Mouse (Mus musculus): ENCODE results near the gene Col1a1. TPM values are rescaled to one million over a fixed set of nuclear protein-coding genes. Genes with fewer than 3 reads are reported as not detected.
"Not testable (repeated sequence)": the region's sequence is repeated elsewhere in the genome, so short reads cannot be mapped to it uniquely, and the experiment has no call there.

Gene Col1a1
- polyA plus RNA-seq, 1 experiment from 2014 or later, result 37.8 TPM

DNA sequence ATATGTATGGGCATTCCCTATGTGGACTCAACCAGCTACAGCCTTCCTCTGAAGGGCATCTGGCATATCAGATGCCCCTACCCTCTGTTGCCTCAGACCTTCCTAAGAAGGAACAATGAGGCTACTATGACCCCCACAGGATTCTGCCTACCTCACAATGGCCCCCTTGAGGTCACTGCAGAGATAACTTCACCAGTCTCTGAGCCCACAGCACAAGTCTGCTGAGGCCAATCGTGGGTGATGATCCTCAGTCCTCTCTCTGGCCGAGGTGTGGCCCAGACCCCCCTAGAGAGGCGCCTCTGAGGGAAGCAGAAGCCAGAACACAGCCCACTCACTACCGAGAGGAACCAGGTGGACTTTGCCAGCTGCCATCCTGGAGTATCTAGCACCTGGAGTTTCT lies 31.4 kb downstream of the Col1a1 start, which contains the start of gene Hils1:
Hils1 (plus strand) TSS at position 175 of the 400 bp plus-strand sequence.
- no peak within 1 kb of the TSS for H3K4me2 ChIP-seq (ENCODE audit: low read depth, low read length)
- TF ChIP-seq CTCF (IDR thresholded peaks at IDR 0.05; ENCODE audit: low read depth) (peak; percentile 12; the same call in 1 of the 2 replicates), EP300 (IDR thresholded peaks at IDR 0.05; ENCODE audit: low read depth) (no peak)
- H3K27ac ChIP-seq (ENCODE audit: low read depth), result no peak within 1 kb of the TSS
- H3K9ac ChIP-seq (replicated peaks), result no peak within 1 kb of the TSS
- H3K4me1 ChIP-seq (ENCODE audit: insufficient read depth), result no peaks in the 10 kb centered on the region
- H3K36me3 ChIP-seq (replicated peaks; ENCODE audit: insufficient read depth, low read length), result no peaks in the 10 kb centered on the region
- H3K9me3 ChIP-seq (ENCODE audit: low read length), result no peaks in the 10 kb centered on the region
- DNase-seq (no peak), ATAC-seq (no peak)
- 0 out of 2 replicates have a peak, but pooled peaks cover 13% of the 10 kb centered on the region for H3K27me3 ChIP-seq (ENCODE audit: insufficient read depth, low read length)
- H3K4me3 ChIP-seq (ENCODE audit: low read depth, low read length), result no peak within 1 kb of the TSS
- 24% methylated on average over 4 of the region's 4 CpGs for WGBS (ENCODE audit: insufficient replicate concordance)

DNA sequence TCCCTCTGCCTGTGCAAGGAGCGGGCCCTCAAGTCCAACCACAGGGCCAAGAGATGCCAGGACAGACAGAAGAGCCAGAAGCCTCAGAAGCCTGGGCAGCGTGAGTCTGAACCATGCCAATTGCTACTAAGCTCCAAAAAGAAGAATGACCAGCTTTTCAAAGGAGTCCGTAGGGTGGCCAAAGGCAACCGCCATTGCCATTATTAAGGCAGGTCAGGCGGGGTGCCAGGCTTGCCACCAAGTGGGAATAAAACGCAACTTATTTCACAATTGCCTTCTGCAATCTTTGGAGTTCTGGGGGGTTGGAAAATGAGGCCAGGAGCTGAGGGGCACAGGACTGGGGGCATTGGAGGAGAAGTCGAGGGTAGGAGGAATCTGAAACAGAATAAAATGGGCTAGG lies 32.2 kb downstream of the Col1a1 start:
- no peak overlapping the region for H3K4me3 ChIP-seq (ENCODE audit: low read depth, low read length)
- ATAC-seq (no peak), DNase-seq (no peak)
- no peaks in the 10 kb centered on the region for H3K9me3 ChIP-seq (ENCODE audit: low read length)
- H3K4me1 ChIP-seq (ENCODE audit: insufficient read depth), result no peaks in the 10 kb centered on the region
- 0 out of 2 replicates have a peak, but pooled peaks cover 13% of the 10 kb centered on the region for H3K27me3 ChIP-seq (ENCODE audit: insufficient read depth, low read length)
- no peak for TF ChIP-seq EP300 (IDR thresholded peaks at IDR 0.05; ENCODE audit: low read depth)
- no peak for TF ChIP-seq CTCF (IDR thresholded peaks at IDR 0.05; ENCODE audit: low read depth)
- H3K4me2 ChIP-seq (ENCODE audit: low read depth, low read length), result no peak overlapping the region
- no peak overlapping the region for H3K9ac ChIP-seq (replicated peaks)
- H3K36me3 ChIP-seq (replicated peaks; ENCODE audit: insufficient read depth, low read length), result no peaks in the 10 kb centered on the region
- no peak overlapping the region for H3K27ac ChIP-seq (ENCODE audit: low read depth)
- WGBS (ENCODE audit: insufficient replicate concordance), result 68% methylated on average over 7 of the region's 7 CpGs

DNA sequence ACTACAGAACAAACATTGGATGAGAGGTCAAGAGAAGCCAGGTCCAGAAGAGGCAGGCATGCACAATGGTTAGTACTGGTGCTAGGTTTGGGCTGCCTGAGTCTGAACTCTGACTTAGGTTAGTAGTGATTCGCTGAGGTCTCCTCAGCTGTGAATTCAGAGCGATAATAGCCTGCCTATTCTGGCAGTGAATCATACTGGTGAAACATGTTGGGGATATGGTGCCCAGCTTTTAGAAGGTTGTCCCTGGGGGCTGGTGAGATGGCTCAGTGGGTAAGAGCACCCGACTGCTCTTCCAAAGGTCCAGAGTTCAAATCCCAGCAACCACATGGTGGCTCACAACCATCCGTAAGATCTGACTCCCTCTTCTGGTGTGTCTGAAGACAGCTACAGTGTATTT lies 33.7 kb downstream of the Col1a1 start:
- WGBS (ENCODE audit: insufficient replicate concordance), result 84% methylated on average over 4 of the region's 4 CpGs
- ATAC-seq, result not testable (repeated sequence)

DNA sequence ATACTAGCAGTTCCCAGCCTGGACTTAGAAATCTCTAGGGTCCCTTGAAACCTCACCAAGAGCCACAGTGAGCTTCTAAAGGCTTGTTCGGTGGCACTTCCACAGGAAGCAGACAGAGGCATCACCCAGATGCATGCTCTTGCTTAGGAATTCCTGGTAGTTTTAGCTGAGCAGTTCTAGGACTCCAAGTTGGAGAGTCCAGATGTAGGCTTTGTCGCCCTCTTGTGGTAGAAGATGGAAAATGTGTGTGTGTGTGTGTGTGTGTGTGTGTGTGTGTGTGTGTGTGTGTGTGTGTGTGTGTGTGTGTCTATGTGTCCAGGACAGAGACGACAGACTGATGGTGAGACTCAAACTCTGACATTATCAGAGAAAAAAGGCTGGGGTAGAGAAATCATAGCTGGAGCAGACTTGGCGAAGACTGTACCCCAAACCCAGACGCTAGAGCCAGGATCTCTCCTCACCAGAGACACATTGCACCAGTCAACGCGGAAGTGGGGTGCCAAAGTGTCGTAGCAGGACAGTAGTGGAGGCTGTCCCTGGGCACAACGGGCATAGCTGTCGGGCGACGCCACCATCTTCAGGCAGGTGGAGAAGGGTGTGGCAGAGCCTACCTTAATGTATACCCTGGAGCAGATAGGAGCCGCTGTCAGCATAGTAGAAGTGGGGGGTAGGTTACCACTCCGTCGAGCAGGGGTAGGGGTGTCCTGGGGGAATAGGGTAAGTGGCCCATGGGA lies 34.4 kb downstream of the Col1a1 start:
- ATAC-seq (peak; percentile 25; the same call in 1 of the 2 replicates), DNase-seq (peak; percentile 63)
- 43% methylated on average over 15 of the region's 15 CpGs for WGBS (ENCODE audit: insufficient replicate concordance)
- Histone ChIP-seq H3K4me1 (ENCODE audit: insufficient read depth) (no peaks in the 10 kb centered on the region), H3K27me3 (ENCODE audit: insufficient read depth, low read length) (0 out of 2 replicates have a peak, but pooled peaks cover 13% of the 10 kb centered on the region), H3K4me3 (ENCODE audit: low read depth, low read length) (no peak overlapping the region), H3K4me2 (ENCODE audit: low read depth, low read length) (no peak overlapping the region), H3K36me3 (replicated peaks; ENCODE audit: insufficient read depth, low read length) (no peaks in the 10 kb centered on the region), H3K9me3 (ENCODE audit: low read length) (no peaks in the 10 kb centered on the region), H3K27ac (ENCODE audit: low read depth) (no peak overlapping the region), H3K9ac (replicated peaks) (no peak overlapping the region)
- TF ChIP-seq EP300 (IDR thresholded peaks at IDR 0.05; ENCODE audit: low read depth) (no peak), CTCF (IDR thresholded peaks at IDR 0.05; ENCODE audit: low read depth) (peak; percentile 93)

More for the DNA sequence above, 33.7 kb downstream of the Col1a1 start:
- not testable (repeated sequence) for H3K36me3 ChIP-seq (replicated peaks; ENCODE audit: insufficient read depth, low read length); H3K4me2 ChIP-seq (ENCODE audit: low read depth, low read length); H3K9ac ChIP-seq (replicated peaks); DNase-seq; H3K27ac ChIP-seq (ENCODE audit: low read depth); H3K9me3 ChIP-seq (ENCODE audit: low read length); H3K4me1 ChIP-seq (ENCODE audit: insufficient read depth); H3K4me3 ChIP-seq (ENCODE audit: low read depth, low read length)
- 0 out of 2 replicates have a peak, but pooled peaks cover 13% of the 10 kb centered on the region for H3K27me3 ChIP-seq (ENCODE audit: insufficient read depth, low read length)

DNA sequence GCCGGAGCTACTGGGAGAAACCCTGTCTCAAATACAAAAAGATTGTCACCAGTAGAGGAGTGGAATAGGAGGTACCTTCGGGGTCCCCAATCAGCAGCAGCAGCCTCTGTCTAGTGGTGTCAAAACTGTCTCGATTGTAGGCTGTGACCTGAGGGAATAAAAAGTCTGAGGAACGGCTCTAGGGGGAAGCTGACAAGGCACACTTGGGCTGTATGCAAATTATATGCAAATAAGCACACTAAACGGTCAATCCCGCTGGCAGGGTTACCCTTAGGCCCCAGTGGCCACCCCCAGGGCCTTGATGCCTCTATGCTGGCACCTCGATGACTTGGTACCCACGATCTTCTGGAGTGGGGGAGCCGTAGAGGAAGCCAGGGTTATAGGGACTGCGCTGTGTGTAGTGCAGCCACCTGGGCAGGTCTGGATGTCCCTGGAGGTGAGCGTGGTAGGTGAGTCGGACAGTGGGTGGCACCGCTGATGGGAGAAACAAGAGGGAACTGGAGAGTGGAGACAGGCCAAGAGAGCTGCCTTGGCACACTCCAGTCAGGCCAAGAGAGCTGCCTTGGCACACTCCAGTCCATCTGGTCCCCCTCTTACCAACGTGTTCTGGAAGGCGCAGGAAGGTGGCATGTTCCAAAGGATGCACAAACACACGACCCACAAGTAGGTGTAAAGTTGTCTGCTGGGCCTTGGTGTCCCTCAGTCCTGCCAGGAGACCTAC lies 36.0 kb downstream of the Col1a1 start:
- 60% methylated on average over 16 of the region's 16 CpGs for WGBS (ENCODE audit: insufficient replicate concordance)

DNA sequence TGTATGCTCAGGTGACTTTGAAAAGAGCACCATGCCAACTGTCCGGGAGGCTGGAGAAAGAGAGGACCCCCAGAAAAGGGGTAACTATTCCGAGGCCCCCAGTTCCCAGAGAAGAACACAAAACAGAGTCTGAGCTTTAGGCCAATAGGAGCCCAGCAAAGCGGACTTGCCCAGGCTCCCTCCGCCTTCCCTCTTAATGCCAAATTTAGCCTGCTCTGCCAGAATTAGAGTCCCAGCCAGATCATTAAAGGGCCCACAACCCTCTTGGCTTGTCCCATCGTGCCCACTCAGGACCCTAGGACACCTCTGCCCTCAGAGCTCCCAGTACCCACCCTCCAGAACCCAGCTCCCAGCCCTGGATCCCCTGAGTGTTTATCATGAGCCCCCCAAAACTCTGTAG lies 36.9 kb downstream of the Col1a1 start:
- 69% methylated on average over 5 of the region's 5 CpGs for WGBS (ENCODE audit: insufficient replicate concordance)
- Histone ChIP-seq H3K9ac (replicated peaks) (no peak overlapping the region), H3K27me3 (ENCODE audit: insufficient read depth, low read length) (0 out of 2 replicates have a peak, but pooled peaks cover 7% of the 10 kb centered on the region), H3K4me3 (ENCODE audit: low read depth, low read length) (no peak overlapping the region), H3K4me2 (ENCODE audit: low read depth, low read length) (no peak overlapping the region), H3K9me3 (ENCODE audit: low read length) (no peaks in the 10 kb centered on the region), H3K27ac (ENCODE audit: low read depth) (no peak overlapping the region), H3K36me3 (replicated peaks; ENCODE audit: insufficient read depth, low read length) (no peaks in the 10 kb centered on the region), H3K4me1 (ENCODE audit: insufficient read depth) (no peaks in the 10 kb centered on the region)
- TF ChIP-seq EP300 (IDR thresholded peaks at IDR 0.05; ENCODE audit: low read depth) (no peak), CTCF (IDR thresholded peaks at IDR 0.05; ENCODE audit: low read depth) (no peak)
- ATAC-seq (no peak), DNase-seq (no peak)

More for the DNA sequence above, 36.0 kb downstream of the Col1a1 start:
- Histone ChIP-seq H3K9ac (replicated peaks) (no peak overlapping the region), H3K36me3 (replicated peaks; ENCODE audit: insufficient read depth, low read length) (no peaks in the 10 kb centered on the region), H3K9me3 (ENCODE audit: low read length) (no peaks in the 10 kb centered on the region), H3K4me1 (ENCODE audit: insufficient read depth) (no peaks in the 10 kb centered on the region), H3K4me2 (ENCODE audit: low read depth, low read length) (no peak overlapping the region), H3K27ac (ENCODE audit: low read depth) (no peak overlapping the region), H3K27me3 (ENCODE audit: insufficient read depth, low read length) (0 out of 2 replicates have a peak, but pooled peaks cover 13% of the 10 kb centered on the region), H3K4me3 (ENCODE audit: low read depth, low read length) (no peak overlapping the region)
- no peak for DNase-seq
- ATAC-seq, result no peak
- TF ChIP-seq CTCF (IDR thresholded peaks at IDR 0.05; ENCODE audit: low read depth) (no peak), EP300 (IDR thresholded peaks at IDR 0.05; ENCODE audit: low read depth) (no peak)
